Mouse (Mus musculus): Measurements from ENCODE around the gene Myrip.

GRCm38 (mm10) chr9:120395188-120395587 is 93.9 kb downstream of the Myrip start:
- no peak for TF ChIP-seq CTCF (conservative IDR thresholded peaks at IDR 0.05; ENCODE audit: insufficient read depth, insufficient read length, low read depth, low read length)
- TF ChIP-seq POLR2A (IDR thresholded peaks at IDR 0.05; ENCODE audit: low read depth, low read length), result no peak
